Mouse (Mus musculus) stomach, postnatal 0 days (tissue): ENCODE data around the gene Stpg3.

Experiments
- CTCF ChIP-seq: IDR thresholded peaks from 2 replicates; pipeline ENCODE4 v1.5.1; 2016; ENCODE audit warnings: antibody characterized with exemption, low read depth, mild to moderate bottlenecking, moderate library complexity
- EP300 ChIP-seq: optimal IDR thresholded peaks from 2 replicates; pipeline ENCODE3; 2016; ENCODE audit warnings: antibody characterized with exemption

GRCm38 (mm10) chr2:25228431-25228889 lies 14.0 kb upstream of the Stpg3 start:
- TF ChIP-seq CTCF (peak; percentile 74), EP300 (peak; percentile 64)
